Mouse (Mus musculus): Measurements from ENCODE around the gene Pi4k2b. TPM values are rescaled to one million over a fixed set of nuclear protein-coding genes. Genes with fewer than 3 reads are reported as not detected.
"Not testable (repeated sequence)": the region's sequence is repeated elsewhere in the genome, so short reads cannot be mapped to it uniquely, and the experiment has no call there.

Gene Pi4k2b
- polyA plus RNA-seq, 1 experiment from 2014 or later: 14.4 TPM

- H3K27me3 ChIP-seq (ENCODE audit: insufficient read depth, poor library complexity, severe bottlenecking): no peaks in the 10 kb centered on the region
- H3K4me1 ChIP-seq: no peaks in the 10 kb centered on the region
- 85% methylated on average over 5 of the region's 5 CpGs for WGBS
- H3K4me3 ChIP-seq: no peak overlapping the region
- no peak for DNase-seq (ENCODE audit: low spot score)
- H3K36me3 ChIP-seq: peaks cover 6% of the 10 kb centered on the region; the same call in 1 of the 2 replicates
- no peak overlapping the region for H3K27ac ChIP-seq
- H3K9me3 ChIP-seq: no peaks in the 10 kb centered on the region
Measured at GRCm38 (mm10) chr5:52748732-52749131, 7.4 kb downstream of the Pi4k2b start.

GRCm38 (mm10) chr5:52753146-52753545 lies 11.8 kb downstream of the Pi4k2b start:
- Histone ChIP-seq H3K4me3 (no peak overlapping the region), H3K9me3 (no peaks in the 10 kb centered on the region), H3K27me3 (ENCODE audit: insufficient read depth, poor library complexity, severe bottlenecking) (no peaks in the 10 kb centered on the region), H3K4me1 (no peaks in the 10 kb centered on the region), H3K36me3 (peaks cover 9% of the 10 kb centered on the region; the same call in 1 of the 2 replicates), H3K27ac (no peak overlapping the region)
- DNase-seq (ENCODE audit: low spot score): no peak
- 83% methylated on average over 9 of the region's 9 CpGs for WGBS

- DNase-seq (ENCODE audit: low spot score): no peak
- Histone ChIP-seq H3K4me1 (no peaks in the 10 kb centered on the region), H3K27me3 (ENCODE audit: insufficient read depth, poor library complexity, severe bottlenecking) (no peaks in the 10 kb centered on the region), H3K27ac (no peak overlapping the region), H3K4me3 (no peak overlapping the region), H3K36me3 (peaks cover 9% of the 10 kb centered on the region; the same call in 1 of the 2 replicates), H3K9me3 (no peaks in the 10 kb centered on the region)
Measured at GRCm38 (mm10) chr5:52754196-52754595, 12.8 kb downstream of the Pi4k2b start.

- 84% methylated on average over 3 of the region's 3 CpGs for WGBS
- Histone ChIP-seq H3K9me3 (no peaks in the 10 kb centered on the region), H3K4me1 (no peaks in the 10 kb centered on the region), H3K27me3 (ENCODE audit: insufficient read depth, poor library complexity, severe bottlenecking) (no peaks in the 10 kb centered on the region), H3K4me3 (no peak overlapping the region), H3K36me3 (peaks cover 9% of the 10 kb centered on the region; the same call in 1 of the 2 replicates), H3K27ac (no peak overlapping the region)
- no peak for DNase-seq (ENCODE audit: low spot score)
Measured at GRCm38 (mm10) chr5:52755337-52755736, 14.0 kb downstream of the Pi4k2b start.

GRCm38 (mm10) chr5:52755989-52756388 lies 14.6 kb downstream of the Pi4k2b start:
- DNase-seq (ENCODE audit: low spot score): no peak
- Histone ChIP-seq H3K9me3 (no peaks in the 10 kb centered on the region), H3K36me3 (peaks cover 11% of the 10 kb centered on the region; the same call in 1 of the 2 replicates), H3K4me1 (no peaks in the 10 kb centered on the region), H3K27me3 (ENCODE audit: insufficient read depth, poor library complexity, severe bottlenecking) (no peaks in the 10 kb centered on the region), H3K4me3 (no peak overlapping the region), H3K27ac (no peak overlapping the region)
- WGBS: 88% methylated on average over 6 of the region's 6 CpGs

- no peaks in the 10 kb centered on the region for H3K9me3 ChIP-seq
- no peak for DNase-seq (ENCODE audit: low spot score)
- H3K36me3 ChIP-seq: peaks cover 24% of the 10 kb centered on the region
- no peaks in the 10 kb centered on the region for H3K27me3 ChIP-seq (ENCODE audit: insufficient read depth, poor library complexity, severe bottlenecking)
- no peaks in the 10 kb centered on the region for H3K4me1 ChIP-seq
- no peak overlapping the region for H3K4me3 ChIP-seq
- WGBS: 80% methylated on average over 7 of the region's 7 CpGs
- H3K27ac ChIP-seq: no peak overlapping the region
Measured at GRCm38 (mm10) chr5:52762586-52762985, 21.2 kb downstream of the Pi4k2b start.

GRCm38 (mm10) chr5:52774267-52774666 lies 32.9 kb downstream of the Pi4k2b start:
- Histone ChIP-seq H3K27ac (no peak overlapping the region), H3K27me3 (ENCODE audit: insufficient read depth, poor library complexity, severe bottlenecking) (no peaks in the 10 kb centered on the region), H3K36me3 (peaks cover 6% of the 10 kb centered on the region; the same call in 1 of the 2 replicates), H3K4me1 (peaks cover 7% of the 10 kb centered on the region; the same call in 1 of the 2 replicates), H3K4me3 (no peak overlapping the region), H3K9me3 (no peaks in the 10 kb centered on the region)
- WGBS: 77% methylated on average over 5 of the region's 5 CpGs
- DNase-seq (ENCODE audit: low spot score): no peak

- DNase-seq (ENCODE audit: low spot score): no peak
- H3K9me3 ChIP-seq: no peaks in the 10 kb centered on the region
- WGBS: 74% methylated on average over 8 of the region's 8 CpGs
- H3K4me3 ChIP-seq: no peak within 1 kb of the TSS
- no peak within 1 kb of the TSS for H3K27ac ChIP-seq
- peaks cover 7% of the 10 kb centered on the region; the same call in 1 of the 2 replicates for H3K4me1 ChIP-seq
- H3K36me3 ChIP-seq: no peaks in the 10 kb centered on the region
- H3K27me3 ChIP-seq (ENCODE audit: insufficient read depth, poor library complexity, severe bottlenecking): no peaks in the 10 kb centered on the region
Measured at GRCm38 (mm10) chr5:52775237-52775636, 33.9 kb downstream of the Pi4k2b start, which contains the start of gene Zcchc4. Zcchc4 (plus strand) TSS chr5:52775409.

- H3K27ac ChIP-seq; H3K4me1 ChIP-seq; H3K36me3 ChIP-seq; H3K9me3 ChIP-seq; H3K4me3 ChIP-seq; DNase-seq (ENCODE audit: low spot score); H3K27me3 ChIP-seq (ENCODE audit: insufficient read depth, poor library complexity, severe bottlenecking): not testable (repeated sequence)
- 85% methylated on average over 8 of the region's 8 CpGs for WGBS
Measured at GRCm38 (mm10) chr5:52776466-52777354, 35.3 kb downstream of the Pi4k2b start.

- Histone ChIP-seq H3K4me3 (peak overlapping the region; percentile 91), H3K27me3 (ENCODE audit: insufficient read depth, poor library complexity, severe bottlenecking) (no peaks in the 10 kb centered on the region), H3K4me1 (no peaks in the 10 kb centered on the region), H3K27ac (peak overlapping the region; percentile 95), H3K36me3 (peaks cover 12% of the 10 kb centered on the region; the same call in 1 of the 2 replicates), H3K9me3 (no peaks in the 10 kb centered on the region)
- DNase-seq (ENCODE audit: low spot score): peak; percentile 95
- WGBS: 5% methylated on average over 37 of the region's 37 CpGs
Measured at GRCm38 (mm10) chr5:52782523-52783250, 41.3 kb downstream of the Pi4k2b start.

- Histone ChIP-seq H3K9me3 (no peaks in the 10 kb centered on the region), H3K27ac (peak overlapping the region; percentile 95), H3K27me3 (ENCODE audit: insufficient read depth, poor library complexity, severe bottlenecking) (no peaks in the 10 kb centered on the region), H3K36me3 (peaks cover 12% of the 10 kb centered on the region; the same call in 1 of the 2 replicates), H3K4me3 (peak overlapping the region; percentile 91), H3K4me1 (no peaks in the 10 kb centered on the region)
- 0% methylated on average over 9 of the region's 9 CpGs for WGBS
- no peak for DNase-seq (ENCODE audit: low spot score)
Measured at GRCm38 (mm10) chr5:52783251-52783620, 41.9 kb downstream of the Pi4k2b start.

- Histone ChIP-seq H3K4me1 (no peaks in the 10 kb centered on the region), H3K4me3 (peak overlapping the region; percentile 91), H3K27ac (no peak overlapping the region), H3K36me3 (peaks cover 17% of the 10 kb centered on the region; the same call in 1 of the 2 replicates), H3K27me3 (ENCODE audit: insufficient read depth, poor library complexity, severe bottlenecking) (no peaks in the 10 kb centered on the region), H3K9me3 (no peaks in the 10 kb centered on the region)
- no peak for DNase-seq (ENCODE audit: low spot score)
- WGBS: 75% methylated on average over 2 of the region's 2 CpGs
Measured at GRCm38 (mm10) chr5:52783957-52784356, 42.6 kb downstream of the Pi4k2b start.
